Mouse (Mus musculus) neural tube, embryonic 10.5 days (tissue): Measurements from ENCODE around the gene Gtf2h5.

Experiments used
- DNase-seq: peaks from one replicate; pipeline ENCODE4 v3.0.0-alpha.2; 2017; ENCODE audit warnings: low spot score; ENCODE audit errors: extremely low spot score

Gene Gtf2h5

GRCm38 (mm10) chr17:6110956-6111355, 31.4 kb downstream of the Gtf2h5 start:
- no peak for DNase-seq

- no peak for DNase-seq
These were observed 34.1 kb downstream of the Gtf2h5 start for GRCm38 (mm10) chr17:6113653-6114052.

GRCm38 (mm10) chr17:6115085-6115484, 35.5 kb downstream of the Gtf2h5 start:
- DNase-seq = no peak

- DNase-seq = no peak
These were observed 37.7 kb downstream of the Gtf2h5 start for GRCm38 (mm10) chr17:6117148-6117725.

- no peak for DNase-seq
These were observed 38.3 kb downstream of the Gtf2h5 start for GRCm38 (mm10) chr17:6117917-6118316.

GRCm38 (mm10) chr17:6118861-6119260, 39.3 kb downstream of the Gtf2h5 start:
- DNase-seq = no peak

- no peak for DNase-seq
These were observed 44.2 kb downstream of the Gtf2h5 start for GRCm38 (mm10) chr17:6123776-6124175.

- no peak for DNase-seq
These were observed 45.9 kb downstream of the Gtf2h5 start for GRCm38 (mm10) chr17:6125441-6125840.

GRCm38 (mm10) chr17:6128039-6128438, 48.5 kb downstream of the Gtf2h5 start:
- DNase-seq = no peak

GRCm38 (mm10) chr17:6129361-6129760, 49.8 kb downstream of the Gtf2h5 start:
- DNase-seq = no peak

- DNase-seq = no peak
These were observed 51.5 kb downstream of the Gtf2h5 start for GRCm38 (mm10) chr17:6131083-6131482.
